Mouse (Mus musculus): Measurements from ENCODE around the gene Mtap.

The Mtap gene

GRCm38 (mm10) chr4:89136906-89137541 is at the start of gene Mtap:
Gene Mtap, plus strand, starts transcription at chr4:89137122.
- in situ Hi-C loops (cut with MboI, MseI): loop anchor here in 1 of 2 experiments (5.0 kb wide), 1 partner anchor 1860 kb away; no protein-coding TSS in a partner anchor

DNA sequence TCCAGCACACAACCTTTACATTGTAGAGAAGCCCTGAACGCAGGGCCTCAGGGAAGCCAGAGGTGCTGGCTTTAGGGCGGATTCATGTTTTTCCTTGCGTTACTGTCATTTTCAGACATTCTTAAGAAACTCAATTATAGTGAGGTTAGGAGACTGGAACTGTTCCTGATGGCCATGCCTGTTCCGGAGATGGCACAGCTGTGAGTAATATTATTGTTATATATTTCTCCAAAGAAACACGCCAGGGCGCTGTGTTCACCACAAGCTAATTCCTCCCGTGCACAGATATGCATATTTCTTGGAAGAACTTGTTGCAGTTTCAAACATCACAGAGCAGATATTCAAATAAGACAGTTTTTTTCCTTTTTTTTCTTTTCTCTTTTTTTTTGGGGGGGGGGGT is 47.8 kb upstream of the Mtap start:
- in situ Hi-C loops (cut with MboI, MseI): no loop called here

DNA sequence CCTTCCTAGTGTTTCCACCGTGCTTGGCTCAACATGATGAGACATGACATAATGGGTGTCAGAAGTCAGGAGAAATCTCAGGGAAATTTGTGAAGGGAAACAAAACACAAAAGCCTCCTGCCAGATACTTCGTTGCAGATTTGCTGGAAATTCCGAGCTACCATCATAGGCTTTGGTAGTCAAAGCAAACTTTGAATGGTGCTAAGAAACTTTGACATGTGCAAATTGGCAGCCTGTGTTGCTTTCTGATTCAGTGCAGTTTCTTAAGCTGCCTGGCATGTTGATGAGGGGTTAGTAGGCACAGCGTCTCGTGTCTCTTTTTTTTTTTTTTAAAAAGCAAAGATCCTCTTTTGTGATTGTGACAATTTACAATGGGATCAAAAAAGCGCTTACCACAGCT is 46.7 kb upstream of the Mtap start:
- in situ Hi-C loops (cut with MboI, MseI): no loop called here

GRCm38 (mm10) chr4:89092153-89092552 is 44.8 kb upstream of the Mtap start:
- in situ Hi-C loops (cut with MboI, MseI): no loop called here

DNA sequence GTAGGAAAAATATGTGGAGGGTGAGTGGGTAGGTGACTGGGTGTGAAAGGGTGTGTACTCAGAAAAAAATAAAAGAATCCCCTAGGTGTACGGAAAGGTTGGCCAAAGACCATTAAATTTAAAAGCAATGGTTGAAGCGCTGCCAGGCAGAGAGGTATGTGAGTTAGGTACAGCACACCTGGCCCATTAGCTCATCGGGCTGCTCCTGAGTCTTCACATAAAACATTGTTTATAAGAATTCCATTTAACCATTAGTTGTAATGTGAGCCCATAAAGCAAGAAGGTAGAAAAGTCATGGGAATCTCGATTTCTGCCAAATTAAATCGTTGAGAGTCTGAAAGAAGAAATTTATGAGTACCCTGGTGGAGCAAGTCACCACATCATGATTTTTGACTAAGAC is 42.1 kb upstream of the Mtap start:
- in situ Hi-C loops (cut with MboI, MseI): no loop called here

- in situ Hi-C loops (cut with MboI, MseI): no loop called here
Observed at GRCm38 (mm10) chr4:89098261-89098660, 38.7 kb upstream of the Mtap start.

DNA sequence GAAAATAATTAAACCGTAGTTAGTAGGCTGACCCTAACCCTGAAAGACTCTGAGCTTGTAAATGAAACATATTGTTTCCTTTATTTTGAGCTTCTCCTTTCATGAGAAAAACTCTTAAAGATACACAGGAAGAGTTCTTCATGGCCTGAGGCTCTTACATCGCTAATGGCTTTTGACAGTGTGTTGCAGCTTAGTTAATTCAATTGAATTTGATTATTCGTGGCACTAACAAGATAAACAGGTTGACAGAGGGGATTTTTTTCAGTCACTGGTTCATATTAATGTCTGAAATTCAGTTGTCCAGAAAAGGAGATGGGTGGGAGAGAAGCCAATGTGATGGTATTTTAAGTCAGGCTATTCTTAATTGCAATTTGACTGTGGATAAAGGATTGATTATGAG is 35.6 kb upstream of the Mtap start:
- in situ Hi-C loops (cut with MboI, MseI): no loop called here

- in situ Hi-C loops (cut with MboI, MseI): no loop called here
Observed at GRCm38 (mm10) chr4:89102283-89102682, 34.6 kb upstream of the Mtap start.

DNA sequence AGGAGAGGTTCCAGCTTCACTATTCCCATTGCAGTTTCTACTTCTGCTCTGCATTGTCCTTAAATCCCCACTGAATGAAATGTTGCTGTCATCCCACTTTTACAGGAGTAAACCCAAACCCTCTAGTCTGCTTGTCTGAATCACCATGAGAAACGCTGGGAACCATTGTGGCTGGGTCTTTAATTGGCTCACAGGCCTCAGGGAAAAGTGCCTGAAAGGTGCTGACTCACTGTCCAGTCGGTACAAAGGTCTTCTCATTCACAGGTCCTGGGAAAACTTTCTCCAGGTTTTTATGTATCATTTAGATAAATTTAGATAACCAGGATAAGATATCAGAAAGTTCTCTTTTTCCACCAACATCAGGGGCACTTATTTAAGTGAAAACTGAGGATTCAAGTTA is 31.4 kb upstream of the Mtap start:
- in situ Hi-C loops (cut with MboI, MseI): no loop called here

GRCm38 (mm10) chr4:89106505-89106904 is 30.4 kb upstream of the Mtap start:
- in situ Hi-C loops (cut with MboI, MseI): no loop called here

GRCm38 (mm10) chr4:89112168-89112710 is 24.7 kb upstream of the Mtap start:
- in situ Hi-C loops (cut with MboI, MseI): no loop called here

- in situ Hi-C loops (cut with MboI, MseI): no loop called here
Observed at GRCm38 (mm10) chr4:89112782-89113181, 24.1 kb upstream of the Mtap start.

GRCm38 (mm10) chr4:89116006-89116405 is 20.9 kb upstream of the Mtap start:
- in situ Hi-C loops (cut with MboI, MseI): no loop called here

GRCm38 (mm10) chr4:89119900-89120299 is 17.0 kb upstream of the Mtap start:
- in situ Hi-C loops (cut with MboI, MseI): no loop called here

DNA sequence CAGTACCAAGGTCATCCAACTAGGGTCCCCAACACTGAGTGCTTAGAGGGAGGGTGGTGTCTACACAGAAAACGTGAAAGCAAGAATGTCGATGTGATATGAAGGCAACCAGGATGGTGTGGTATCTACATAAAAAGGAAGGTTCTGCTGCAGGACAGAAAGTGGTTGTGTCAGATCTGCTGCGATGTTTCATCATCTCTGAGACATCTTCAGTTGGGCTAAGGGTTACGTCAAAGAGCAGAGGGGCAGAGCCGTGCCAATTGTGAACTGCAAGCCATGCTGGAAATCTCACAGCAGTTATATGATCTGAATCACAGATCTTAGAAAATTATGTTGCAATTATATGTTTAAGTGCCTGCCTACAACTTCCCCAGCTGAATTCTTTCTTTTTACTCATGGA is 16.6 kb upstream of the Mtap start:
- in situ Hi-C loops (cut with MboI, MseI): no loop called here

DNA sequence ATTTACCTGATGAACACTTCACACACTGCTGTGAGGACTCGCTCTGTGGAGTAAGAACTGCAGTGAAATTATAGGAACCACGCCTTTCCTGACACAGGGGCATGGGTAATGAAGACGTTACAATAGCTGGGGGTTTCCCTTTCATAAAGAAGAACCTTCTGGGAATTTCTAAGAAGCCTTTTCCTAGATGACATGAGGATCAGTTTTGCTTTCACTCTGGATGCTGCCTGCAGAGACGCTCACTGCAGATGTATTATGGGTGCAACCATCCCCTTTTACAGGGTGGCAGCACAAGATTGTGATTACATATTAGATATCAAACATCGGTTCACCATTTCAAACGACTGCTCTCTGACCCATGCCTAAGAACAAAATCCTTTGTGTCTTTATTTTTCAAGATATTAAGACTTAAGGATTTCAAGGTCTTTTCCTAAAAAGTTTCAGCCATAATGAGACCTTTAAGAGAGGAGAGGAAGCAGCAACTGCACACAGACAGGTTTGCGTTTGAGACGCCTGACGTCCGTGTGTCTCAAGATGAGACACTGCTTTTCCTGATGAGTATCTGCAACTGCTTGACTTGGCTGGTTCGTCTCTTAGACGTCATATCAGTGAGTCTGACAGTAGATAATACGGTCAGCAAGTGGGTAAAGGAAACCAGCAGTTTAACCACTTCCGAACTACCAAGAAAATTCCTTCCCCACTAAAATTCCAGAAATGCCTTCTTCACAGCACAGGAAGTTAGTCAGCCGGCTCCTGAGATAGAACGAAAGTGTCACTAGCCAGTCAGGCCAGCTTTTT is 13.3 kb upstream of the Mtap start:
- in situ Hi-C loops (cut with MboI, MseI): no loop called here

DNA sequence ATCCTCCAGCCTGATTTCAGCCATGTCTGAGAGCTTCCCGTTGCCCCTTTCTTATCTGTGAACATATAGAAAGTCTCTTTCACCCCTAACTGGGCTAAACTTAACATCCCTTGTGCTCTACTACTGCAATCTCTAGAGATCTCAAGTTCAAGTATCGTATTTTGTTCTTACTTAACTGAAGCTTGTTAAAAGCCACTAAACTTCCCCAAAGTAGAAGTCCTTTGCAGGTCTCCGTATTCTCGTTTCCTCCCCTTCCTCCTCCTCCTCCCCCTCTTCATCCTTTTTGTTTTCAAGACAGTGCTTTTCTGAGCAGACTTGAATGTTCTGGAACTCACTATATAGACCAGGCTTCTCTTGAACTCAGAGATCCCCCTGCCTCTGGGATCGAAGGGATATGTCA is 9.2 kb upstream of the Mtap start:
- in situ Hi-C loops (cut with MboI, MseI): loop anchor here (5.0 kb wide), 1 partner anchor 255 kb away; no protein-coding TSS in a partner anchor

- in situ Hi-C loops (cut with MboI, MseI): loop anchor here (5.0 kb wide), 1 partner anchor 256 kb away; no protein-coding TSS in a partner anchor
Observed at GRCm38 (mm10) chr4:89128080-89128936, 8.6 kb upstream of the Mtap start.

DNA sequence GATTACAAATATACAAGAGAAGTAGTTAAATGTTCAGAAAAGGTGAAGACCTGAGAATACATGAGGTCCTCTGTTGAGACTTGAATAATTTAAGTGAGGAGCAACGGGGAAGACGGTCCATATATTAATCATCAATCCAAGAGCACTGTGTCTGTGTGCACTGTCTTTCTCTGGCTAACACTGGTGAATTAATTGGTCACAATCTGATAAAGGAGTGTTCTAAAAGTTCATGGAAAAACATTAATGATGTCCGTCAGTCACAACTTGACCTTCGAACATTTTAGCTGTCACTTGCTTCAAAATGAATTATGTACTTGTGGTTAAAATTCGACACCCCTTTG is 8.0 kb upstream of the Mtap start:
- in situ Hi-C loops (cut with MboI, MseI): loop anchor here (5.0 kb wide), 1 partner anchor 257 kb away; no protein-coding TSS in a partner anchor

GRCm38 (mm10) chr4:89129311-89129913 is 7.5 kb upstream of the Mtap start:
- in situ Hi-C loops (cut with MboI, MseI): loop anchor here (5.0 kb wide), 1 partner anchor 257 kb away; no protein-coding TSS in a partner anchor

GRCm38 (mm10) chr4:89131795-89132194 is 5.1 kb upstream of the Mtap start:
- in situ Hi-C loops (cut with MboI, MseI): no loop called here
